Mouse (Mus musculus): ENCODE measurements around the gene Cpa1. TPM values are rescaled to one million over a fixed set of nuclear protein-coding genes. Genes with fewer than 3 reads are reported as not detected.

The Cpa1 gene
- polyA plus RNA-seq, 2 experiments from 2014 or later, result not detected

DNA sequence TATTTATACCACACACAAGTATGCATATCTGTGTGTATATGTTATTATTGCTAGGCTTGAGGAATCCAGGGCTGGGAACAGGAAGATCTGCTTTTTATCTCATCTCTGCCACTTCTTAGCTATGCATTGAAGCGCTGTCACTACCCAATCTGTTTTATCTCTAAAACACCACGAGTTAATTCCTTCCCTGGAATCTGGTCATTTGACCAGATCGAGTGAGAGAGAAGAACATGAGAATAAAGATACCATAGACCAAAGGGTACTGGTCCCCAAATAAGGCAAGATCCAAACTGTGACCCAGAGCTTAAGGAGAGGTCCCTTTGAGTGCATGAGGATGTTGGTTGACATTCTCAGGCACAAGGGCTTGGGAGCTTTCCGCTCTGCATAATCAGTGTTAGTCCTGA, 17.0 kb upstream of the Cpa1 start:
- ATAC-seq, result no peak

DNA sequence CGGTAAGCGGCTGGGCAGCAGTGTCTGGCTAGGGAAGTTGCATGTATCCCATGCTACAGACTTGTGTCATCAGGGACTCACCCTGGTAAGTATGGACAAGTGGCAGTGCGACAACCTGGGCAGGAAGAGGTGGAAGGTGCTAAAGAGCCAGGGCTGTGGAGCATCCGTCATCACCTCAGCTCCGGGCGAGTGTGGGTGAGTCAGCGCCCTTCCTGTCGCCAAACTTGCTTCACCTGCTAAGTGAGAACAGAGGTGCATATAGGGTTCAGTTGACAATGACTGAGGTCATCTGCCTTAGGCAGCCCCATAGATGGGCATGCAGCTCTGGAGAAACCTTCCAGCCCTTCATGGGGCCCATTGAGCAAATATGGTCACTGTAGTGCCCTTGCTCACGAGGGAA, 14.3 kb upstream of the Cpa1 start:
- ATAC-seq, result no peak

DNA sequence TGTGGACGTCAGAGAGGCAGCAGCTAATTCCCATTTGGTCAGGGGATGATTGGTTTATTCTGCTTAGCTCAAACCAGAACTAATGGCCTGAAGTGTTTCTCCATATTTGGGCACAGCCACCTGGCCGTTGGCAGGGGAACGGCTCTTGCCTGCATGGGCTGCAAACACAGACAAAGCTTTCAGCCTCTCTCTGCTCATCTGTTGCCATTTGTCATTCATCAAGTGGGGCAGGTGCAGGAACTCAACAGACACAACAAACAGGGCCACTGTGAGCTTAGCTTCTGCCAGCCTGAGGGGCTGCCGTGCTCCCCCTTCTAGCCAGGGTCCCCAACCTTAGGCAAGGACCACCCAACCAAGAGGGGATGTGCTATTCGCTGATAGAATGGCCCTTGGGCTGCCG, 10.9 kb upstream of the Cpa1 start:
- no peak for ATAC-seq

DNA sequence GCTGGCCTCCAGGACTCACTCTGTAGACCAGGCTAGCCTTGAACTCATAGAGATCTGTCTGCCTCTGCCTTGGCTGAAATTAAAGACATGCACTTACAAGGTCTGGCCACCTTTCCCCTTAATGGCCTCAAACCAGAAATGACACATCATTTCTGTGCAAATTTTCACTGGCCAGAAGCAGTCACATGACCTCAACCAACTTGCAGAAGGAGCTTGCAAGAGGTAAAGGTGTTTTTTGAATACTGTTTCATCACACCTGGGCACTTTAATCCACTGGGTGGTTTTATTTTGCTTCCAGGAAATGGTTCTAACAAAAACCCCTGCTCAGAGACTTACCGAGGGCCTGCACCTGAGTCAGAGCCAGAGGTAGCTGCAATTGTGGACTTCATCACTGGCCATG, 9.0 kb upstream of the Cpa1 start:
- no peak for ATAC-seq

DNA sequence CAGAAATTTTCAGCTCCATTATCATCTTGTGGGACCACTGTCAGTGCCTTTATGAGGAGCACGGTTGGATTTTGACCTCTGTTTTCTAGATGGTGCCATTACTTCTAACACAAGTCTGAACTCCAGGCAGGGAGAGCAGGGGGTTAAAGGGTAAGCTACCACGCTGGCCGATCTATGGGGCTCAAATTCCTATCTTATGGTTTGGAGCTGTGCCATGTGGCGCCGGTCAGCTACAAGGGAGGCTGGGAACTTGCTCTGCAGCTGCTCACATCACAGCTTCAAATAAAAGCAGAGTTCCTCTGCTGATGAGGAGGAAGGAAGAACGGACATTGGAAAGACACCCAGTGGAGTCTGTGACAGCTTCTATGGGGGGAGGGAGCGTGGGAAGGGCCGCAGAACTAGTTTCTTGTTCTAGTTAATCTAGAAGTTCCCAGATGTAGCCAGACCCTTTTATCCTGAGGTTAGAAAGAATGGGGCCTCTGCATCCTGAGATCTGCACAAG, 3.6 kb upstream of the Cpa1 start:
- no peak for ATAC-seq

DNA sequence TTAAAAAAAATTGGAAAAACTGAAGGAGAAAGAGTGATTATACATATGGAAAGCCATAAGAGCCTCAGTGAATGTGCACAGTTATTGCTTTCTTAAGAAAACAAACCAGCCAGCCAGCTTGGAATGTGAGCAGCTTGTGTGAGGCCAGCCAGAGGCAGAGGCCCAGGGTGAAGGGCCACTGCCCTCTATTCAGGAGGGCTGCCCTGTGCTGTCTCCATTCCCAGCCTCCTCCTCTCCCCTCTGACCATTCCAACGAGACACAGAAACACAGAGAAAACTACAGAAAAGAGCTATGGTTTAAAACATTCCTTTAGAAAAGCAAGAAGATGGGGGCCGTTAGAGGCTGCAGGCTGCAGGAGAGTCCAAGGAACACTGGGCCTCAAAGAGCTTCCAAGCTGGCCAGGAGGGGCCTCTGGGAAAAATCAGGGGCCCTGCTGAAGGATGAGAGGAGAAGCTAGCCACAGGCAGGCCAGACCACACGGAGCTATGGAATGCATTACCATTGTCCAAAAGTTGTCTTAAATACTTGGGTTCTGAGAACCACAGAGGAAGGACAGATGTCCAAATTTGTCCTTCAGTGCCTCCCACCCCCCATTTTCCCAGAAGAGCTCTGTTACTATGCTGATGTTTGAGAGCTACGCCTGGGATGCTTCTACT, 2.7 kb upstream of the Cpa1 start:
- no peak for ATAC-seq

DNA sequence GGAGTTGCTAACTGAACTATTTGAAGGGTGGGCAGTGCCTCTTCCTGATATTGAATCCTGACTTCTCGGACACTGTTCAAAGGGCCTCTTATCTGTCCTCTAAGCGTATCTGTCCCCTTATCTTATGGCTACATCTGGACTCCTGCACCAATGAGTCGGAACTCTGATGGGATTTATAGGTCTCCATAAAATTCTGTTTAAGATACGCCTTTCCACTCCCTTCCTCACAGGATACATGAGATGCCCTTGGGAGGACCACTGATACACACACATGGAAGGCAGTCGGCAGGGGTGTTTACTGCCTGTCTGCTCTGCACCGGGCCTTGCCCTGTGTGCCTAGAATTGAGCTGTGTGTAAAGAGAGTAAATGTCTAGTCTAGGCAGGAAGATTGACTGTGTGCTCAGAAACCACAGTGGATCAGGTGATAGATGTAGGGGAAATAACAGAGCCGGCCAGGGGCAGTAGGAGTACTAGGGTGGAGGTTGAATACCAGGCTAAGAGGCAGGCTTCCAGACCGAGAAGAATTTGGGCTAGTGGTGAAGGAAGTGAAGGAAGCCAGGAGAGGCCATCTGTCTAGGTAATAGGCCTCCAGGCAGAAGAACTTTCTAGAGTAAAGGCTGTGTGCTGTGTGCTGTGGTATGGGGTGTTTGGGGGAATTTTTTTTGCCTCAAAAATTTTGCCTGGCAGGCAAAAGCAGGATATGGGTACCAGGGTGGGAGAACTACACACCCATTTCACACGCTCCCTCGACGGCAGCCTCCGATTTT, 4.9 kb downstream of the Cpa1 start:
- no peak for ATAC-seq

DNA sequence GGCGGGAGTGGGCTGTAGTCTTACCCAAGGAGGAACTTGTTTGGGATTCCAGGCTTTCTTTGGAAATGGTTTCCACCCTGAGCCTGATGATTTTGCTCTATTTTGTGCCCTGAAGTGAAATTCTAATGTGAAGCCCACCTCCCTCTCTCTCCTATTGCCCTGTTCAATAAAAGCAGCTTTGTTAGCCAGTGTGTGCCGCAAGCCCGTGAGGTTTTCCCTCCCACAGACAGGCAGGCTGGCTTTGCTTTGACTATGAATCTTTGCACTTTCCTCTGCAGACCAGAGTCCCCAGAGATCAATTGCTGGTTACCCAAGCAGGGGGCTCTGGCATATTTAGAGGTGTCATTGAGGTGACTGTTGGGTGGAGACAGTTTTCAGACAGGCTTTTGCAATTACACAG, 5.4 kb downstream of the Cpa1 start:
- no peak for ATAC-seq

DNA sequence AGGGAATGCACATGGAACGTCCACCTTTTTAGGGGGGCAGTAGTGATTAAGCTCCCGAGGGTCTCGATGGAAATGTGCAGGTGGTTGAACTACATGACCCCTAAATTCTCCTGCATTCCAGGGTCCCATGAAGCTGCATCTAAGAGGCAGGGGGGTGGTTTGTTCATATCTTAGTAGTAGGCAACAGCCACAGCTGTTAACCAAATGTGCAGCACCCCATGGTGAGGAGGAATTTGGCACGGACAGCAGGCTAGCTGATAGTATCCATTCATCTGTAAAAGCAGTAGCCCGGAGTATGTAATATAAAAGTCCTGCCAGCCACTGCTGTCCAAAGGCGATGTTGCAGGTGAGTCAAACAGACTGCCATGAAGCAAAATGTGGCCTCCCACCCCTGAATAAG, 6.4 kb downstream of the Cpa1 start:
- ATAC-seq, result no peak

DNA sequence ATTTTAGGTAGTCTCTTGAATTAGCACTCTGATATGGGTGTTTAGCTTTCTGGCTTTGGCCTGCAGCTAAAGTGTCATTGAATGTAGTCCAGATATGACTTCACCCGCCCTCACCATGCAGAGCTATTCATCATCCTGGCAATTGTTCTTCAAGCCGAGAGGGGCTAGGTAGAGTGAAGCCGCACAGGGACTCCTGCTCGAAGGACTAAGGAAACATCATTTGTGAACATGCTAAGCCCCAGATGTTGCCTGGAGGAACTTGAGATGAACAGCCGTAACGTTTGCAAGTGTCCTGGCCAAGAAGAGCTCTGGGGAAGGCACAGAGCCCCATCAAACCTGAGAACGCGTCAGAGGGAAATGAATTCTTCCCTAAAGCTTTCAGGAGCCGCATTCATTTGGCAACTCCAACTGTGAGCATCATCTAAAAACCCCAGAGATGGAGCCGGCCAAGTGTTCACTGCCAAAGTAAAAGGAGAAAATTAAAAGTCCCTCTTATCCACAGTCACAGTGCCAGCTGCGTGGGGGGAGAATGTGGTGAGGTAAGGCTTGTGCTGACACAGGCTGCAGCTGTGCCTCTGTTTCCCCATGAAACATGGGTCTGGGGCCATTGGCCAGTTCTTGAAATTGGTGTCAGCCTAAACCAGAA, 10.8 kb downstream of the Cpa1 start:
- no peak for ATAC-seq

DNA sequence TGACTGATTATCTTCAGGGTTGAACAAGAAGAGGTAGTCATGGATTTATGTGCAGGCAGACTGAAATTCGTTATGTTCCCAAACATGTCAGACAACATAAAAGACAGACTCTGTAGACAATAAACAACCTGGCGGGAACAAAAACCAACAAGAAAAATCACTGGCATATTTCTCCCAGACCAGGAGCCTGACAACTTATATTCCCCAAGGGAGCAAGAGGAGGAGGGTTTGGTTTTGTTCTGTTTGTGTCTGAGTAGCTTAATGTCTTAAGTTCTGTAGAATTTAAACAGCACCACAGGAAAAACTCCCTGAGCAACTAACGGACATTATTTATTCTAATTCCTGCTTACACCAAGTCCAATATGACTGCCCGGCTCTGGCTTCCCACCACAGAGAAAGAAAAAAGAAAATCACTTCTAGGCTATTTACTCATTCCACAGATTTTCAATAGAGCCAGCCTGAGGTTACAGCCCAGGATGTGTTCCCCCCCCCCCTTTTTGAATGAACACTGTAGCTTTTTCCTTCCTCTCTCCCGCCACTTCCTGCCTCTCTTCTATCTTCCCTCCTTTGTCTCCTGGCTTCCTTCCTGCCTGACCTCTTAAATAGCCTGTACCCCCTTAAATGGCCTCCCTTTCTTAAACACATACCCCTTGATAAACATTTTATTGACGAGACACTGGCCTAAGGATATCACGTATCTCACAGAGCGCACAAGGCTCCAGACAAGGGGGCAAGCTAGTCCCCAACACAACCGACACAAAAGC, 13.6 kb downstream of the Cpa1 start:
- ATAC-seq, result no peak

DNA sequence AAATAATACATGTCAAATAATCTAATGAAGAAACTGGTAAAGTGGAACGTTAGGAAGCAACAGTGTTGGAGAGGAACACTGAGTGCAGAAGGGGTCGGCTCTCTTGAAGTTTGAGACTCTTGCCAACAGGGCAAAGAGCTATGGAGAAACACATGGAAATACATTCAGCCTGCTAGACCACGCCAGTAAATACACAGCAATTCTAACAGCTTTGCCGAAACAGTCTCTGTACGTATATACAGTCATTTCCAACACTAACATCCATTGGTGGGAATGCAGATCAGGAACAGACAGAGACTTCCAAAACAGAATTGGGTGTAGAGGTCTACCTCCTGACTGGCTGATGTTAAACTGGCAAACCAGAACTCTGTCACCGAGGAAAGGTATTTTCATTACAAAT, 14.5 kb downstream of the Cpa1 start:
- no peak for ATAC-seq

DNA sequence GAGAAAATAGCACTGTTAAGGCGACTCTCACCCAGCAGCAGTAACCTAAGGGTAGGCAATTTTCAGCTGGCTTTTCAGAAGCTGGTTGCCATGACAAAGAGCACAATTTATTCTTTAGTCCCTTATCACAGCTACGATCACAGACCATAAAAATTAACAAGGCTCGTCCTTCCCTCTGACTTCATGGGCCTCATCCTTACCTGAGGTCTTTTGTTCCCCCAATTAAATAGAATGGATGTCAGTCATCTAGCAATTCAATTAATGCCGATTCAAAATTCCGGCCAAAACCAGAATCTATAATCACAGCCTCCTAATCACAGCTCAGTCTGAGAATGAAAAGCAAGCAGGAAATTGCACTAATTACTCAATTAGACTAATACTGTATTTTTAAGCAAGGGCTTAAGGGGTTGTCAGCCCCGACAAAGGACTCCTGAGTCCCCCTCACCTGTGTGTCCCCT, 15.4 kb downstream of the Cpa1 start:
- ATAC-seq, result no peak

DNA sequence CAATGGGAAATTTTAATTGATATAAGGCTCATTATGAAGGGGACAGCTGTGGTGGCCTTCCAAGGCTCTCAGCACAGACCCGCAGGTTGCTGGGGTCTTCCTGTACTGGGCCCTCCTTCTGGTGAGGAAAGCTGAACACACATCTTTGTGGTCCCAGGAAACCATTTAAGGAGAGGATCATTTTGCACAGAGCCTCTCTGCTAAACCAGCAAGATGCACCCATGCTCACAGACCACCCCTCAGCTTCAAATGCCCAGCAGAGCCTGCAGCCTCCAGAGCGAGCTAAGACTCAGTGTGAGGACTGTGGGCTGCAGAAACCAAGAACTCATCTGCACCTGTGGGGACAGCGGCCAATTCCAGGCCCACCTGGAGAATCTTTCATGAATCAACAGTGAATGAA, 15.9 kb downstream of the Cpa1 start:
- ATAC-seq, result no peak

DNA sequence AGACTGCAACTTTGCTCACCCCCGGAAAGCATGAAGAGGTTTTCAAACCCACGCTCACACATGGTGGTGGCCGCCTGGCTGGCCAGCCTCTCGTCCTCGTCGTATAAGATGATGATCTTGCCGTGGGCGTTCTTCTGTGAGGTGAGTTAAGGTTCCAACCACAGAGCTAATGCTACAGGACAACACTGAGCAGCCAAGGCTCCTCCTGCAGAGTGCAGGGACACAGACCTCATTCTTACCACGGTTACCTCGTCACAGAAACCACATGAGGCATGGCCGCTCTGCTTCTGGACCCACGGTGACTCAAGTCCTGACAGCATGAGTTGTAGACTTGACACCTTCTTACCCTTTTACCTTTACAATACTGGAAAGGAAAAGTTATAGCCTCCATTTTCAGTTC, 18.3 kb downstream of the Cpa1 start:
- ATAC-seq, result peak; percentile 70

DNA sequence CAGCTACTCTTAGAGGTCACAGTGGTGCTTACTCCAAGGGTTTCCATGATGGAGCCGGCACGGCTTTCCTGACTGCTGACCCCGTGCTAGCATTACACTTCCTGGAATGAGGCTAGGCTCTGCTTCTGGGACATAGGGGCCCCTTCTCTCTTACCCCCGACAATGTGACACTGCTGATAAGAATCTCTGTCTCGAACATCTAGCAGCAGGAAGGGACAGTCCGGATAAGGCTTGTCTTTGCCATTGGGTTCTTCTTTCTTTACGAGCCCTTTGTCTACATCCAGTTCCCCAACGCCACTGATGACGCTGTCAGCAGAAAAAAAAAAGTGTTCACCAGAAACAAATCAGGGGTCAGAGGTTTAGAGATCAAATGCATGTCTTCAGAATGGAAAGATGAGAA, 19.6 kb downstream of the Cpa1 start:
- ATAC-seq, result no peak

DNA sequence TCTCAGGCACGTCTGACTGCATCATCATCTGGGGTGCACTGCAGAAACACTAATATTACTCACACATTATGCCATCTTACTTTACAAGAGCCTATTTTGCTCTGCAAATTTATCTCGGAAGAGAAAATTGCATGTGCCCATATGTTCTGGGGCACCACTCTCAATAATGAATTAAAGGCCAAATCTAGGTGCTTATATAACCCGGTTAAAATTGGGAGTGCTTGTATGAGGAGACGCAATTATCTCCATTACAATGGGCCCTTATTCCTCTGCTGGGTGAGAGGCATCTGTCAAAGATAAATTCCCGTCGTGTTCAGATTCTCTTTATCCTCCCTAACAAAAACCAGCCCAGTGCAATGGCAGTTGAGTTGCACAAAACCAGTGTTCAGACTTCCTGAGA, 25.8 kb downstream of the Cpa1 start:
- ATAC-seq, result no peak

DNA sequence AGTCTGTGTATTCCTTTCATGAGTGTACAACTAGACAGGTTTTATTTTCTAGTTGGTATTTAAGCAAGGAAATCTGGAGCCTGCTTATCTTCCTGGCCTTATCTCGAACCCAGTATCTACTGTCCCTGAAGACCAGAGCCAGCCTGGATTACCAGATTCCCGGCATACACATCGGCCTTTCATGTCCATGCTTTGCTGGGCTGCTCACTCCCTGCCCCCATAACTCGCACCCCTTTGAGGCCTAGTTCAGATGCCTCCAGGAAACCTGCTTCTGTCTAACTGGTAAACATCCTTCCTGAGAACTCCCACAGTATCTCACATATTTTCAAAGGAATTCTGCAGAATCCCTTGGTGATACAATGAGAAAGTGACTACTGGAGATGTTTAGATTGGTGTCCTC, 26.3 kb downstream of the Cpa1 start:
- no peak for ATAC-seq

DNA sequence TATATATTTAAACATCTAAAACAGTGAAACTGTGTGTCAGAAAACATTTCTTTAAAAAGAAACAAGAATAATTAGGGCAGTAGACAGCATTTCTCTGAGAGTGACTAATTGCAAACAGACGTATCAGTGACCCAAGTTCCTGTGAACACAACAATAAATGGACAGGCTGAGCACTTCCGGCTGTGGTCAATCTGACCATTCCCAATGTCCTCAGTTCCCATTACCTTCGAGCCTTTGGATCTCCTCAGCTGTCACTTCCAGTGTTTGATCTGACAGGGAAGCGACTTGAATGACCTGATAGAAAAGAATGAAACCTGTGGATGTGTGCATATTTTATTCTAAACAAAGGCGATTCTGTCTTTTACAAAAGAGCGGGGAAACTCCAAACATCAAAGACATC, 27.0 kb downstream of the Cpa1 start:
- no peak for ATAC-seq

DNA sequence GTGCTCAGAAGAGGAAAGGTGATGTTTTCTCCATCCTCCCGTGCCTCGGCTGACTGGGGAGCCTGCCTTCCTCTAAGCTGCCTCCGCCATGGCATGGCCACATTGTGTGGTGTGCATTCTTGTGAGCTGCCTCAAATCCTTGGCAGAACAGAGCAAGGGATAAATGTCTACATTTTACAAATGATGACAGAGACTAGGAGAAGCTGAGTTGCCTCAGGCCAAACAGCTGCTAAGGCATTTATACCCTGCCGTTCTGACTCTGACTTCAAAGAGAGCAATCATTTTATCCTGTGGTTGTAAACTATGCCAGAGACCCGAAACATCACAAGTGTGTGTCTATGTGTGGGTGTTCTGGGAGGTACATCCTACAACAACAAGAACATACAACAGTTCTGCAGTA, 28.6 kb downstream of the Cpa1 start:
- no peak for ATAC-seq

DNA sequence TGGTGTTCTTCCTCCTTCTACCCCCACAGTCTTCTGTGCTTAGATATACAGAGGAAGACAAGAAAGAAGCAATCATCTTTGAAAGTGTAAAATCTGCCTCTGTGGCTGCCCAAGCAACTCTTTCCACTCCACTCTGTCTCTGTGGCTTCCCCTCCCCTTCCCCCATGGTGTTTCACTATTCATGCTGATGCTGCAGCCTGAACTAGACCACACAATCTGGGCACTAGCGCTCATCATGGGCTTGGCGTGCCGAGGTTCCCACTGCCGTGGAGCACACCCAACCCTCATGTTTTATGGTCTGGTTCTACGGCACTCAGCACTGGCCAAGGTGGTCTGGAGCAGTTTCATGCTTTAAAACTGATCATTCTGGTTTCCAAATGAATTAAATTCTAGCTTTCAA, 32.7 kb downstream of the Cpa1 start:
- ATAC-seq, result peak; percentile 43

DNA sequence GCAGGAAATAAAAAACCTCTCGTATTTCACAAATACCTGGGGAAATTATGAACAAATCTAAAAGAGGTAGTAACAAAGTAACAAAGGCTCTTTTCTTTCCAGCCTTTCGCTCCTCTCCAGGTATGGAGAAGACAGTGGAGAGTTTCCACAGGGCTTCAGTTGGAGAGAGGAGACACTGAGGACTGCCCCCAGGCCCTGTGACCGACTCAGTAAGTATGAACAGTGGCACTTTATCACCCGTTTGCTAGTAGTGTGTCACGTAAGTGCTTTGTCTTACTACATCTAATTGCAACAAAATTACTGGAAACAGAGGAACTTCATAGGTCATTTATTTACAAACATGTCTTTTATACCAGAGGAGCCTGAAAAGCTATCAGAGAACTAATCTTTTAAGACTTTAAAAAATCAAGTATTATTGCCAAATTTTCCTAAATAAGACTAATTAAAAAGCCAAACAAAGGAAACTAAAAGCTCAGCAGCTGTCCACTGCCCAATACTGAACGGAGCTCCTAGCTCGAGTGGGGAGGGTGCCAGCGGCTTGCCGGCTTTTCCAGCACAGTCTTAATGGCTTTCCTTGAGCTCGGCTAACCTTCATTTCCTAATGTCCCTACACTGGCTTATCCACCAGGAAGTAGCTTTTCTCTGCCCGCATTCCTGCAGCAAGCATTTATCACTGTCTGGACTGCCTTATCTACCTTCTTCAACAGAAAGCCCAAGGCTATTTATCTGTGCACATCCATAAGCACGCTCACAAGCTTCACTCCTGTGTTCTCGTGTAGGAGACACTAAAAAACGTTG, 34.9 kb downstream of the Cpa1 start:
- no peak for ATAC-seq
